Mouse (Mus musculus) liver, embryonic 14.5 days (tissue): ENCODE measurements around the gene Itga11. TPM values are rescaled to one million over a fixed set of nuclear protein-coding genes. Genes with fewer than 3 reads are reported as not detected.
A peak's percentile ranks its signal among the peaks of the same experiment; 100 is the strongest.

ENCODE experiments used
- ATAC-seq: fragments of 200-750 bp; cut with Nextera tagmentation; 2 replicates; pipeline ENCODE4 v1.8.0; 2017; ENCODE audit warnings: moderate number of reproducible peaks, mild to moderate bottlenecking, moderate library complexity; ENCODE audit not compliant: insufficient read depth
- DNase-seq, 3 experiments: peaks; one replicate each; pipeline ENCODE4 v3.0.0-alpha.2; 2012 to 2013; ENCODE audit warnings: low read depth in 3 of 3, low spot score in 3 of 3
- H3K27ac ChIP-seq: fragments of 300-500 bp; sonication (generic); 2 replicates; pipeline ENCODE4 v1.5.1; 2014; ENCODE audit warnings: moderate library complexity, mild to moderate bottlenecking, control low read depth, inconsistent platforms
- H3K27me3 ChIP-seq: fragments of 300-500 bp; sonication (generic); 2 replicates; pipeline ENCODE4 v1.6.1; 2014; ENCODE audit warnings: mild to moderate bottlenecking, low read length, moderate library complexity; ENCODE audit not compliant: control insufficient read depth, insufficient read depth
- H3K36me3 ChIP-seq: fragments of 300-500 bp; sonication (generic); replicated peaks from 2 replicates; pipeline ENCODE4 v1.6.1; 2014; ENCODE audit warnings: low read depth; ENCODE audit not compliant: control insufficient read depth, insufficient read depth
- H3K4me1 ChIP-seq, 2 experiments: fragments of 200-500 bp in 1 of 2; fragments of 300-500 bp in 1 of 2; sonication (generic) in 1 of 2; replicated peaks; 2 replicates each; pipeline ENCODE4 v1.6.1; 2012 to 2014; ENCODE audit warnings: antibody characterized with exemption in 1 of 2, inconsistent platforms in 1 of 2, low read length in 1 of 2; ENCODE audit not compliant: control insufficient read depth in 2 of 2, insufficient read depth in 2 of 2
- H3K4me2 ChIP-seq: fragments of 300-500 bp; sonication (generic); 2 replicates; pipeline ENCODE4 v1.6.1; 2014; ENCODE audit warnings: low read depth, mild to moderate bottlenecking, control low read depth, moderate library complexity
- H3K4me3 ChIP-seq, 2 experiments: fragments of 200-500 bp in 1 of 2; fragments of 300-500 bp in 1 of 2; sonication (generic) in 1 of 2; 2 replicates each; pipeline ENCODE4 v1.5.1; 2012 to 2014; ENCODE audit warnings: low read depth in 2 of 2, low read length in 2 of 2, mild to moderate bottlenecking in 2 of 2, control low read depth in 1 of 2, inconsistent platforms in 1 of 2, moderate library complexity in 1 of 2; ENCODE audit not compliant: insufficient read depth in 1 of 2
- H3K9ac ChIP-seq: fragments of 300-500 bp; sonication (generic); replicated peaks from 2 replicates; pipeline ENCODE4 v1.6.1; 2014; ENCODE audit warnings: mild to moderate bottlenecking, control low read depth, moderate library complexity
- H3K9me3 ChIP-seq: fragments of 300-500 bp; sonication (generic); 2 replicates; pipeline ENCODE4 v1.6.1; 2016; ENCODE audit warnings: low read length, mixed read lengths; ENCODE audit not compliant: control insufficient read depth
- CTCF ChIP-seq: IDR thresholded peaks from 2 replicates; pipeline ENCODE4 v1.5.1; 2016; ENCODE audit warnings: antibody characterized with exemption, low read depth, control low read depth
- EP300 ChIP-seq: IDR thresholded peaks from 2 replicates; pipeline ENCODE4 v1.6.1; 2016; ENCODE audit warnings: antibody characterized with exemption, low read depth
- WGBS: fragments of 180-500 bp; shearing (Covaris S2); extraction: QIAGEN DNeasy Blood & Tissue Kit; methylation state at CpG from one replicate; pipeline ENCODE4 v1.1.7; 2014; ENCODE audit not compliant: insufficient replicate concordance; 5-methylcytosine and 5-hydroxymethylcytosine counted together
- polyA plus RNA-seq, 2 experiments: library from polyadenylated mRNA; depleted of rRNA in 1 of 2; stranded (reverse) in 1 of 2; unstranded in 1 of 2; fragments of >200 nt; fragmentation: Nextera tagmentation in 1 of 2; extraction: Ambion mirVana in 1 of 2; gene quantifications; 2 replicates each; pipeline versions ENCODE4 v1.2.1 to v1.2.3; 2012 to 2014

Itga11 gene
- polyA plus RNA-seq, 2 experiments: 0.07 to 0.08 TPM

DNA sequence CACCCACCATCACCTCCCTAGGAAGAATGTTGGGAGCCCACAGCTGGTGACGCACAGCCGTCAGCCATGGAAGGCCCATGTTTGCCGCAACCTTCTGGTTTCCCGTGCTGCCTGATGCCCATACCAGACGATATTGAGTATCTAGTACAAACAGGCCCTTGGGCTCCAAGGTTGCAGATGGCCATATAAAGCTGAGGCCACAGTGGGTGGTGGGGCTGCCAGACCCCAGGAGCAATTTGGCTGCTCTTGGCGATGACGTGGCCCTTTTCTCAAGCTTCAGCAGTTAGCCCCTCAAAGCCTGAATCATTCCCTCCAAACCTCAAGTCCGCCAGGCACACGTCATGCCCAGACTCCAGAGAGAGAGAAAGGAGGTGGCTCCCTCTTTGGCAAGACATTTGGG, 46.5 kb downstream of the Itga11 start:
- no peak for ATAC-seq
- Histone ChIP-seq H3K36me3 (no peaks in the 10 kb centered on the region), H3K4me1 (no peaks in the 10 kb centered on the region), H3K27me3 (no peaks in the 10 kb centered on the region), H3K4me3 (no peak overlapping the region), H3K4me2 (no peak overlapping the region), H3K9me3 (no peaks in the 10 kb centered on the region), H3K27ac (no peak overlapping the region), H3K9ac (no peak overlapping the region)
- no peak for TF ChIP-seq CTCF
- TF ChIP-seq EP300: no peak
- 68% methylated on average over 9 of the region's 9 CpGs for WGBS
- DNase-seq: no peak

DNA sequence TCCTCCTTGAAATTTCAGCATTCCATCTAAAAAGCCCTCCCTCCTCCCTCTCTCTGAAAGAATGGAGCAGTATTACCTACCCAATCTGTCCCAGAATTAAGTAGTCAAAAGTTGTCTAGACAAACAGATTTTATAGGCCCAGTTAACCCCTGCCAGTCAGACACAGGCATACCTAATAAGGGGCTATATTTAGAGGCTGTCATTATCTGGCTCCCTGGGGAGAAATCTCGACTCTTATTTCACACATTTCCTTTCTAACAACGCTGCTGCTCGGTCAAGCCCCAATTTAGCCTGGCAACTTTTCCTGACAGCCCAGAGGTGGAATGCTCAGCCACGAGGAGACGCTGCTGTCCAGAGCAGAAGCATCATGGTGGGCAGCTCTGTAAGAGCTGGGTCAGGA, 47.6 kb downstream of the Itga11 start:
- Histone ChIP-seq H3K4me1 (no peaks in the 10 kb centered on the region), H3K4me3 (no peak overlapping the region), H3K9me3 (no peaks in the 10 kb centered on the region), H3K27ac (no peak overlapping the region), H3K27me3 (no peaks in the 10 kb centered on the region), H3K36me3 (no peaks in the 10 kb centered on the region), H3K9ac (no peak overlapping the region), H3K4me2 (no peak overlapping the region)
- TF ChIP-seq EP300: no peak
- no peak for TF ChIP-seq CTCF
- 29% methylated on average over 5 of the region's 5 CpGs for WGBS
- no peak for DNase-seq
- ATAC-seq: no peak

DNA sequence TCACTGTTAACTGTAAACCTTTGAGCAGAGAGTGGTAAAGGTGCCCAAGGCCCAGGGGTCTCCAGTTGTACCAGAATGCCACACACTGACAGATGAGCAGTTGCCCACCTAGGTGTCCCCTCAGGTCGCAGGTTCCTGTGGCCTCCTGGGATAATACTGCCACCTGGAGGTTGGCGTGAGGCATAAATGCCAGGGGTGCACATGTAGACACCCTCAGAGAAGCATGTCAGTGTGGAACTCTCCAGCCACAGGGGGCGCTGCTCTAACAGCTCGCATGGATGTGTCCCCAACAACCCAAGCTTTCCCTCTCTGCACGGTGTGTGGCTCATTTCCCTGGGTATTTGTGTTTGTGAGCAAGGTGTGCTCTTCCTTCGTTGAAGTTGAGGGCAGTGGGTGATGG, 48.8 kb downstream of the Itga11 start:
- H3K27ac ChIP-seq: no peak overlapping the region
- DNase-seq: no peak
- H3K9me3 ChIP-seq: no peaks in the 10 kb centered on the region
- H3K4me3 ChIP-seq: no peak overlapping the region
- H3K27me3 ChIP-seq: no peaks in the 10 kb centered on the region
- WGBS: 34% methylated on average over 6 of the region's 6 CpGs
- H3K36me3 ChIP-seq: no peaks in the 10 kb centered on the region
- peak; percentile 75 for TF ChIP-seq CTCF
- no peak for TF ChIP-seq EP300
- H3K4me1 ChIP-seq: no peaks in the 10 kb centered on the region
- no peak overlapping the region for H3K4me2 ChIP-seq
- no peak overlapping the region for H3K9ac ChIP-seq
- ATAC-seq: no peak

GRCm38 (mm10) chr9:62744558-62745275, 67.1 kb downstream of the Itga11 start:
- no peaks in the 10 kb centered on the region for H3K36me3 ChIP-seq
- H3K27me3 ChIP-seq: no peaks in the 10 kb centered on the region
- no peak overlapping the region for H3K4me3 ChIP-seq
- peak; percentile 80 for TF ChIP-seq CTCF
- TF ChIP-seq EP300: no peak
- H3K4me1 ChIP-seq: no peaks in the 10 kb centered on the region
- no peaks in the 10 kb centered on the region for H3K9me3 ChIP-seq
- DNase-seq (no peak), ATAC-seq (no peak)
- WGBS: 42% methylated on average over 7 of the region's 7 CpGs
- no peak overlapping the region for H3K9ac ChIP-seq
- no peak overlapping the region for H3K4me2 ChIP-seq
- no peak overlapping the region for H3K27ac ChIP-seq

DNA sequence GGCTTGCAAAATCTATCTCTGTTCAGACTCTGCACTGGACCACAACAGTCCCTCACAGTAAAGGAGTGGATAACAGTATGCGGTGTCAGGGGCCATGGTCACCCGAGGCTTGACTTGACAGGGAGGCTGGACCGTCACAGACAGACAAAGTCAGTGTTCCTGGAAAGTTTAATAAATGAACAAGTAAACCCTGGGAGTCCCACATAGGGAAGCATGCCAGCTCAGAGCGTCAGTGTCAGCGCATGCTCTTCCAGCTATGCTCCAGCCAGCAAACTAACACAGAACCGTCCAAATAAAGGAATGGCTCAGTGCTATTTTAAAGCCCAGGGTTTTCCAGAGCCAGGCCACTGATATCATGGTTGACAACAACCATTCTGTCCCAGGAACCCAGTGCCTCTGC, 69.0 kb downstream of the Itga11 start:
- no peaks in the 10 kb centered on the region for H3K9me3 ChIP-seq
- 72% methylated on average over 6 of the region's 6 CpGs for WGBS
- H3K27me3 ChIP-seq: no peaks in the 10 kb centered on the region
- H3K4me1 ChIP-seq: no peaks in the 10 kb centered on the region
- H3K27ac ChIP-seq: no peak overlapping the region
- DNase-seq (no peak), ATAC-seq (no peak)
- H3K36me3 ChIP-seq: no peaks in the 10 kb centered on the region
- H3K4me3 ChIP-seq: no peak overlapping the region
- no peak for TF ChIP-seq EP300
- TF ChIP-seq CTCF: no peak
- no peak overlapping the region for H3K9ac ChIP-seq
- no peak overlapping the region for H3K4me2 ChIP-seq
